Mouse (Mus musculus): ENCODE measurements around the gene Msantd2.

- TF ChIP-seq EP300 (optimal IDR thresholded peaks at IDR 0.05): no peak
- TF ChIP-seq CTCF (IDR thresholded peaks at IDR 0.05; ENCODE audit: low read depth): no peak
Observed at GRCm38 (mm10) chr9:37506023-37506422, 16.9 kb downstream of the Msantd2 start.

All from stomach, postnatal 0 days (tissue).